Mouse (Mus musculus) intestine, postnatal 0 days (tissue): ENCODE data around the gene Nacc1. TPM values are rescaled to one million over a fixed set of nuclear protein-coding genes. Genes with fewer than 3 reads are reported as not detected.

Source experiments
- ATAC-seq: fragments of 200-750 bp; cut with Nextera tagmentation; 2 replicates; pipeline ENCODE4 v1.8.0; 2017; ENCODE audit warnings: mild to moderate bottlenecking, moderate TSS enrichment, moderate library complexity
- H3K27ac ChIP-seq: fragments of 300-500 bp; sonication (generic); 2 replicates; pipeline ENCODE4 v1.5.1; 2014; ENCODE audit warnings: mild to moderate bottlenecking, low read depth, low read length, moderate library complexity
- H3K27me3 ChIP-seq: fragments of 300-500 bp; sonication (generic); replicated peaks from 2 replicates; pipeline ENCODE4 v1.6.1; 2014; ENCODE audit warnings: low read length, mixed read lengths; ENCODE audit not compliant: control insufficient read depth, insufficient read depth
- H3K36me3 ChIP-seq: fragments of 300-500 bp; sonication (generic); 2 replicates; pipeline ENCODE4 v1.6.1; 2014; ENCODE audit warnings: mild to moderate bottlenecking, moderate library complexity; ENCODE audit not compliant: control insufficient read depth, insufficient read depth
- H3K4me1 ChIP-seq: fragments of 300-500 bp; sonication (generic); replicated peaks from 2 replicates; pipeline ENCODE4 v1.6.1; 2014; ENCODE audit warnings: antibody characterized with exemption, low read length, mixed read lengths; ENCODE audit not compliant: control insufficient read depth, insufficient read depth
- H3K4me2 ChIP-seq: fragments of 300-500 bp; sonication (generic); replicated peaks from 2 replicates; pipeline ENCODE4 v1.6.1; 2014; ENCODE audit warnings: low read depth, mild to moderate bottlenecking, moderate library complexity
- H3K4me3 ChIP-seq: fragments of 300-500 bp; sonication (generic); 2 replicates; pipeline ENCODE4 v1.5.1; 2014; ENCODE audit warnings: low read depth, low read length
- H3K9ac ChIP-seq: fragments of 300-500 bp; sonication (generic); 2 replicates; pipeline ENCODE4 v1.6.1; 2014; ENCODE audit warnings: mild to moderate bottlenecking, low read depth, low read length
- H3K9me3 ChIP-seq: fragments of 300-500 bp; sonication (generic); 2 replicates; pipeline ENCODE4 v1.6.1; 2016; ENCODE audit warnings: mixed run types; ENCODE audit not compliant: control insufficient read depth
- CTCF ChIP-seq: sonication (generic); IDR thresholded peaks from 2 replicates; pipeline ENCODE4 v1.5.1; 2016; ENCODE audit warnings: low read depth, mild to moderate bottlenecking, control low read depth, antibody characterized with exemption, moderate library complexity
- WGBS: fragments of 180-500 bp; shearing (Covaris S2); extraction: QIAGEN DNeasy Blood & Tissue Kit; methylation state at CpG from one replicate; pipeline ENCODE4 v1.1.7; 2014; 5-methylcytosine and 5-hydroxymethylcytosine counted together
- polyA plus RNA-seq: library from polyadenylated mRNA; unstranded; fragments of >200 nt; fragmentation: Nextera tagmentation; extraction: Ambion mirVana; gene quantifications from 2 replicates; pipeline ENCODE4 v1.2.1, GENCODE M21; 2015

The Nacc1 gene
- polyA plus RNA-seq, 1 experiment from 2014 or later: 9.3 TPM

- no peaks in the 10 kb centered on the region for H3K27me3 ChIP-seq
- H3K4me1 ChIP-seq: 0 out of 2 replicates have a peak, but pooled peaks cover 5% of the 10 kb centered on the region
- H3K36me3 ChIP-seq: no peaks in the 10 kb centered on the region
- under 1% methylated on average over 105 of the region's 106 CpGs for WGBS
- H3K9ac ChIP-seq: peak overlapping the region; percentile 62
- TF ChIP-seq CTCF: peak; percentile 70
- H3K9me3 ChIP-seq: no peaks in the 10 kb centered on the region
- peak; percentile 96 for ATAC-seq
- H3K4me2 ChIP-seq: peak overlapping the region; percentile 83
- H3K4me3 ChIP-seq: peak overlapping the region; percentile 55
- peak overlapping the region; percentile 81 for H3K27ac ChIP-seq
Measured at GRCm38 (mm10) chr8:84639162-84640009, 48.3 kb downstream of the Nacc1 start.

DNA sequence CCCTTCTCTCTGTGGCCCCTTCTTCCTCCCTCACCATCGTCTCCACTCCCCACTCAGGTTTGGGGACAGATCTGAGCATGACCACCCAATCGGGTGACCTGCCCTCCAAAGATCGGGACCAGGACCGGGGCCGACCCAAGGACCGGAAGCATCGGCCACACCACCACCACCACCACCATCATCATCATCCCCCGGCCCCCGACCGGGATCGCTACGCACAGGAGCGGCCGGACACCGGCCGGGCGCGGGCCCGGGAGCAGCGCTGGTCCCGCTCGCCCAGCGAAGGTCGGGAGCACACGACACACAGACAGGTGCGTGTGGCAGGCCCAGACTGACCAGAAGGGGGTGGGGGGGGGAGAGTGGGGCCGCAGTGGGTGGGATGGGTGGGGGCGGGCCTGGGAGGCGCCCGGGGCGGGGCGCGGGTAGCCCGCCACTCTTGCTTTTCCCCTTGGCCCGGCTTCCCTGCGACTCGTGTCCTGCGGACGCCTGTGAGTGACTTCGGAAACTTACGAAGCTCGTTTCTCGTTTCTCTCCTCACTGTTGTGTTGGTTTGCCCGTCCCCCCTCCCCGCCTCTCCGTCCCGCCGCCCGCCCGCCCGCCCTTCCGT lies 49.0 kb downstream of the Nacc1 start:
- Histone ChIP-seq H3K4me1 (0 out of 2 replicates have a peak, but pooled peaks cover 5% of the 10 kb centered on the region), H3K27ac (peak overlapping the region; percentile 81), H3K36me3 (no peaks in the 10 kb centered on the region), H3K4me3 (peak overlapping the region; percentile 55), H3K9me3 (no peaks in the 10 kb centered on the region), H3K9ac (peak overlapping the region; percentile 62), H3K4me2 (peak overlapping the region; percentile 83), H3K27me3 (no peaks in the 10 kb centered on the region)
- ATAC-seq: peak; percentile 3; the same call in 1 of the 2 replicates
- no peak for TF ChIP-seq CTCF
- WGBS: under 1% methylated on average over 41 of the region's 52 CpGs

DNA sequence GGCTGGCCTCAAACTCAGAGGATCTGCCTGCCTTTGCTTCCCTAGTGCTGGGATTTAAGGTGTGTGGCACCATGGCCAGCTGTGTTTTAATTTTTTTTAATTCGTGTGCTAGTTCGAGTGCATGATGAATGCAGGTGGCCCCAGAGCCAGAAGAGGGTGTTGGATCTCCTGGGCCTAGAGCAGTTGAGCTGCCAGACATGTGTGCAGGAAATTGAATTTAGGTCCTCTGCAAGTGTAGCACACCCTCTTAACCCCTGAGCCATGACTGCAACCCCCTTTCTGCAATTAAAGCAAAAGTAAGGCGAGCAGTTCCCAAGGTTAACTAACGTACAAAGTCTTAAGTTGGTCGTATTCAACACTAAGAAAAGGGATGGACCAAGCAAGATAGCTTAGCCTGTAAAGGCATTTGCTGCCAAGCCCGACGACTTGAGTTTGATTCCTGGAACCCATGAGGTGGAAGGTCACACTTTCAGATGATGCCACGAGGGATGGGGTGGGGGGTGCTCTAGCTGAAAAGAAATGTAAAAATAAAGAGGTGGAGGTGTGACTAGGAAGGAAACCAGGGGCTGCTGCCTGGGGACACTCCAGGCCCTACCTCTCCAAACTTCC lies 49.6 kb downstream of the Nacc1 start:
- H3K9me3 ChIP-seq: no peaks in the 10 kb centered on the region
- H3K9ac ChIP-seq: peak overlapping the region; percentile 62
- H3K4me3 ChIP-seq: peak overlapping the region; percentile 55
- TF ChIP-seq CTCF: no peak
- no peaks in the 10 kb centered on the region for H3K36me3 ChIP-seq
- H3K4me2 ChIP-seq: peak overlapping the region; percentile 83
- H3K27me3 ChIP-seq: no peaks in the 10 kb centered on the region
- no peak for ATAC-seq
- WGBS: 35% methylated on average over 8 of the region's 8 CpGs
- H3K27ac ChIP-seq: 0 out of 2 replicates have a peak overlapping the region, but pooled peaks have one; percentile 81
- 0 out of 2 replicates have a peak, but pooled peaks cover 5% of the 10 kb centered on the region for H3K4me1 ChIP-seq

DNA sequence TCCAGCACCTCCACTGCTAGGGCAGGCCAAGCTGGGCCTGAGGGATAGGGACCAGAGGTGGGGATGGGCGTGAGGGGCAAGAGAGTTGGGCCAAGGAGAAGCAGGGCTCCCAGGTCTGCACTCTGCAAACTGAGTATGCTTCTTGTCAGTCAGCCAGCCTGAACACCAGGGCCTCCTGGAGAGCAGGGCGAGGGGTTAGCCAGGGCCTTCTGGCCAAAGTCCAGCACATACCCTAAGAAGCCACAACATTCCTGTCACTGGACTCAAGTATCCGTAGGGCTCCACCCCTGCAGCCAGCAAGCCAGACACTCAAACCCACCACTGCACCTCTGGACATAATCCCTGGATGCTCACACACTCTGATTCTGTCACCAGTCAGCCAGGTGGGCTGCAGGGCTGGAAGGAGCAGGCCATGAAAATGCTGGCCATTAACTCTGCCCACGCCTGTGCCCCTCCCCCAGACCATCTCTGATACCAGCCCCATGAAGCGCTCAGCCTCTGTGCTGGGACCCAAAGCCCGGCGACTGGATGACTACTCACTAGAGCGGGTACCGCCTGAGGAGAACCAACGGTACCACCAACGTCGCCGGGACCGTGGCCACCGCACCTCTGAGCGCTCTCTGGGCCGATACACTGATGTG lies 51.5 kb downstream of the Nacc1 start:
- Histone ChIP-seq H3K4me1 (no peaks in the 10 kb centered on the region), H3K4me3 (no peak overlapping the region), H3K36me3 (no peaks in the 10 kb centered on the region), H3K9ac (no peak overlapping the region), H3K4me2 (no peak overlapping the region), H3K27ac (no peak overlapping the region), H3K27me3 (no peaks in the 10 kb centered on the region), H3K9me3 (no peaks in the 10 kb centered on the region)
- WGBS: 78% methylated on average over 17 of the region's 17 CpGs
- ATAC-seq: no peak
- TF ChIP-seq CTCF: no peak

GRCm38 (mm10) chr8:84635397-84636050 lies 52.1 kb downstream of the Nacc1 start:
- no peaks in the 10 kb centered on the region for H3K36me3 ChIP-seq
- H3K9ac ChIP-seq: no peak overlapping the region
- H3K27ac ChIP-seq: no peak overlapping the region; the same call in 1 of the 2 replicates
- no peaks in the 10 kb centered on the region for H3K4me1 ChIP-seq
- H3K4me2 ChIP-seq: no peak overlapping the region; the same call in 1 of the 2 replicates
- no peak for TF ChIP-seq CTCF
- ATAC-seq: no peak
- H3K27me3 ChIP-seq: no peaks in the 10 kb centered on the region
- no peaks in the 10 kb centered on the region for H3K9me3 ChIP-seq
- 68% methylated on average over 14 of the region's 14 CpGs for WGBS
- H3K4me3 ChIP-seq: no peak overlapping the region
